Mouse (Mus musculus) ES-E14 (cell line): ENCODE data around the gene Gm9573.

ENCODE experiments used
- MAFK ChIP-seq: IDR thresholded peaks from 2 replicates; pipeline ENCODE4 v1.6.1; 2014; ENCODE audit warnings: mild to moderate bottlenecking, low read depth, low read length, inconsistent platforms; ENCODE audit not compliant: insufficient read depth
- ZC3H11A ChIP-seq: IDR thresholded peaks from 2 replicates; pipeline ENCODE4 v1.6.1; 2012; ENCODE audit warnings: low read depth, mild to moderate bottlenecking, inconsistent platforms, low read length, borderline replicate concordance
- ZNF384 ChIP-seq: IDR thresholded peaks from 2 replicates; pipeline ENCODE4 v1.6.1; 2012; ENCODE audit warnings: low read depth, low read length, inconsistent platforms

- TF ChIP-seq ZC3H11A, result no peak
- no peak for TF ChIP-seq MAFK
- TF ChIP-seq ZNF384, result no peak
Observed at GRCm38 (mm10) chr17:35667334-35668065, 41.1 kb upstream of the Gm9573 start, which contains the start of gene Vars2.
